9 mouse cellular contexts compared by ENCODE assay signal in genomic region chr17:31187370-31187769, GRCm38 (mm10). TPM values are rescaled to one million over a fixed set of nuclear protein-coding genes. Genes with fewer than 3 reads are reported as not detected.
DNase-seq lines count a peak whose midpoint lies in the region; ATAC-seq and TF ChIP-seq lines count a peak whose summit lies in the region.
"Had no signal": no experiment of that assay in that cellular context is flagged by ENCODE, and none has a peak within 500 bp of the region (broad histone marks: within the 10 kb centered on the region; RNA-seq: fewer than 3 reads in every experiment).

No protein-coding gene starts in this region.

- no peaks in the 10 kb centered on the region for H3K9me3 ChIP-seq in midbrain, embryonic 11.5 days (ENCODE audit: control insufficient read depth, low read length)
- H3K9me3 ChIP-seq in midbrain, embryonic 16.5 days (replicated peaks; ENCODE audit: control insufficient read depth, low read length, poor library complexity, severe bottlenecking), result no peaks in the 10 kb centered on the region
- H3K9me3 ChIP-seq in kidney, postnatal 0 days (replicated peaks; ENCODE audit: low read length), result no peaks in the 10 kb centered on the region

- ATAC-seq in midbrain, embryonic 11.5 days (ENCODE audit: low FRiP score), result no peak
- no peak for ATAC-seq in midbrain, embryonic 16.5 days
- peak; percentile 91 for ATAC-seq in frontal cortex, adult (ENCODE audit: low TSS enrichment)
- ATAC-seq in kidney, postnatal 0 days (replicated peaks; ENCODE audit: low FRiP score, low read depth), result no peak; the same call in 1 of the 2 replicates

- H3K79me2 ChIP-seq in liver, adult 2 months (ENCODE audit: control insufficient read depth, insufficient read depth, low read length), result no peaks in the 10 kb centered on the region

- TF ChIP-seq CTCF in kidney, postnatal 0 days (IDR thresholded peaks at IDR 0.05; ENCODE audit: low read depth), result peak; percentile 88
- TF ChIP-seq CTCF in liver, adult 2 months (IDR thresholded peaks at IDR 0.05; ENCODE audit: low read depth, low read length), result peak; percentile 98

- TF ChIP-seq POLR2A in liver, adult 2 months (IDR thresholded peaks at IDR 0.05; ENCODE audit: extremely low read depth, insufficient read depth, low read length), result no peak

- H3K4me1 ChIP-seq in midbrain, embryonic 11.5 days (ENCODE audit: control insufficient read depth, insufficient read depth, low read length), result no peaks in the 10 kb centered on the region
- no peaks in the 10 kb centered on the region for H3K4me1 ChIP-seq in midbrain, embryonic 16.5 days (ENCODE audit: control insufficient read depth, insufficient read depth, low read length)
- no peaks in the 10 kb centered on the region for H3K4me1 ChIP-seq in kidney, postnatal 0 days (replicated peaks; ENCODE audit: insufficient read depth, low read length)
- peaks cover 5% of the 10 kb centered on the region for H3K4me1 ChIP-seq in liver, adult 2 months (ENCODE audit: control insufficient read depth, insufficient read depth, low read length)

- H3K4me2 ChIP-seq in midbrain, embryonic 11.5 days, result no peak overlapping the region
- H3K4me2 ChIP-seq in midbrain, embryonic 16.5 days (ENCODE audit: low read length), result no peak overlapping the region
- H3K4me2 ChIP-seq in kidney, postnatal 0 days (ENCODE audit: low read length), result no peak overlapping the region

- H3K4me3 ChIP-seq in midbrain, embryonic 11.5 days (ENCODE audit: low read depth, low read length), result no peak overlapping the region
- H3K4me3 ChIP-seq in midbrain, embryonic 16.5 days (ENCODE audit: low read depth, low read length), result no peak overlapping the region
- no peak overlapping the region for H3K4me3 ChIP-seq in kidney, postnatal 0 days (replicated peaks; ENCODE audit: low read depth, low read length)
- H3K4me3 ChIP-seq in liver, adult 2 months (ENCODE audit: insufficient read depth, low read depth, low read length), result no peak overlapping the region
- H3K4me3 ChIP-seq: erythroblast, embryonic 14.5 days had no signal

- no peaks in the 10 kb centered on the region for H3K36me3 ChIP-seq in midbrain, embryonic 11.5 days (ENCODE audit: control insufficient read depth, insufficient read depth, low read length)
- H3K36me3 ChIP-seq in midbrain, embryonic 16.5 days (ENCODE audit: control insufficient read depth, insufficient read depth, low read length), result no peaks in the 10 kb centered on the region
- H3K36me3 ChIP-seq in kidney, postnatal 0 days (ENCODE audit: insufficient read depth, low read length), result no peaks in the 10 kb centered on the region
- no peaks in the 10 kb centered on the region for H3K36me3 ChIP-seq in liver, adult 2 months (ENCODE audit: control insufficient read depth, insufficient read depth, low read length)

- H3K27ac ChIP-seq in midbrain, embryonic 11.5 days (ENCODE audit: low read depth, low read length), result no peak overlapping the region
- H3K27ac ChIP-seq in midbrain, embryonic 16.5 days (ENCODE audit: low read length), result no peak overlapping the region
- H3K27ac ChIP-seq in kidney, postnatal 0 days, result no peak overlapping the region
- no peak overlapping the region for H3K27ac ChIP-seq in liver, adult 2 months (replicated peaks; ENCODE audit: insufficient read depth, low read depth, low read length)

- DNase-seq in midbrain, embryonic 11.5 days (ENCODE audit: low spot score, missing footprints), result peak; percentile 88
- DNase-seq in brain, embryonic 18.5 days (ENCODE audit: low read depth, low spot score), result peak; percentile 28
- peak; percentile 79 for DNase-seq in kidney, postnatal 0 days (ENCODE audit: low spot score)
- peak; percentile 72 for DNase-seq in liver, adult 2 months (ENCODE audit: extremely low read depth, low read depth, low spot score)
- peak; percentile 59 for DNase-seq in ovary, postnatal 36 days (ENCODE audit: low spot score)
- peak; percentile 74 to 88 for DNase-seq in thymus, postnatal 10 days (ENCODE audit: low spot score in 2 of 2)

- no peaks in the 10 kb centered on the region for H3K27me3 ChIP-seq in midbrain, embryonic 11.5 days (ENCODE audit: control insufficient read depth, insufficient read depth, low read length)
- no peaks in the 10 kb centered on the region for H3K27me3 ChIP-seq in midbrain, embryonic 16.5 days (ENCODE audit: control insufficient read depth, insufficient read depth, low read depth, low read length)
- H3K27me3 ChIP-seq in kidney, postnatal 0 days (ENCODE audit: insufficient read depth, low read length), result no peaks in the 10 kb centered on the region
- H3K27me3 ChIP-seq in liver, adult 2 months (ENCODE audit: control insufficient read depth, insufficient read depth, low read length), result no peaks in the 10 kb centered on the region

- 27% methylated on average over 4 of the region's 4 CpGs for WGBS in midbrain, embryonic 11.5 days
- 31% methylated on average over 4 of the region's 4 CpGs for WGBS in midbrain, embryonic 16.5 days
- WGBS in kidney, postnatal 0 days, result 29% methylated on average over 4 of the region's 4 CpGs
- WGBS in liver, adult 2 months, result 6% methylated on average over 4 of the region's 4 CpGs

- H3K9ac ChIP-seq in midbrain, embryonic 11.5 days (ENCODE audit: low read length), result no peak overlapping the region
- H3K9ac ChIP-seq in midbrain, embryonic 16.5 days (ENCODE audit: low read depth, low read length), result no peak overlapping the region
- H3K9ac ChIP-seq in kidney, postnatal 0 days (ENCODE audit: low read depth, low read length), result no peak overlapping the region
- no peak overlapping the region for H3K9ac ChIP-seq in liver, adult 2 months (ENCODE audit: low read depth, low read length)

RNA-seq across cellular contexts. Expression of gene Tmprss3, which starts 11.4 kb away (rescaled TPM):
- polyA plus RNA-seq in midbrain, embryonic 11.5 days (2014; fragmentation: Nextera tagmentation; extraction: Ambion mirVana), result 0.10 and 0.16 TPM in 2 replicates
- polyA plus RNA-seq in midbrain, embryonic 16.5 days (2015; fragmentation: Nextera tagmentation; extraction: Ambion mirVana), result not detected in 2 replicates
- 0.05 TPM in 1 of 2 replicates, not detected in the other for polyA plus RNA-seq in kidney, postnatal 0 days (2015; fragmentation: Nextera tagmentation; extraction: Ambion mirVana)
- total RNA-seq in liver, adult 2 months (2014; rRNA removed), result not detected in 2 replicates
- polyA plus RNA-seq in liver, adult 2 months (2012; rRNA removed), result not detected in 2 replicates
- polyA plus RNA-seq: erythroblast, embryonic 14.5 days had no signal

RNA-seq across cellular contexts. Expression of gene Ubash3a, which starts 20.3 kb away (rescaled TPM):
- polyA plus RNA-seq in midbrain, embryonic 11.5 days (2014; fragmentation: Nextera tagmentation; extraction: Ambion mirVana), result 0.59 TPM in 1 of 2 replicates, not detected in the other
- polyA plus RNA-seq in midbrain, embryonic 16.5 days (2015; fragmentation: Nextera tagmentation; extraction: Ambion mirVana), result not detected in 2 replicates
- 0.11 and 0.14 TPM in 2 replicates for polyA plus RNA-seq in kidney, postnatal 0 days (2015; fragmentation: Nextera tagmentation; extraction: Ambion mirVana)
- 0.09 and 0.20 TPM in 2 replicates for total RNA-seq in liver, adult 2 months (2014; rRNA removed)
- polyA plus RNA-seq in liver, adult 2 months (2012; rRNA removed), result 0.26 and 0.31 TPM in 2 replicates

RNA-seq across cellular contexts. Expression of gene Tff1, which starts 22.3 kb away (rescaled TPM):
- not detected in 2 replicates for polyA plus RNA-seq in midbrain, embryonic 11.5 days (2014; fragmentation: Nextera tagmentation; extraction: Ambion mirVana)
- not detected in 2 replicates for polyA plus RNA-seq in midbrain, embryonic 16.5 days (2015; fragmentation: Nextera tagmentation; extraction: Ambion mirVana)
- polyA plus RNA-seq in kidney, postnatal 0 days (2015; fragmentation: Nextera tagmentation; extraction: Ambion mirVana), result 0.62 TPM in 1 of 2 replicates, not detected in the other
- 0.47 TPM in 1 of 2 replicates, not detected in the other for total RNA-seq in liver, adult 2 months (2014; rRNA removed)
- 0.13 TPM in 1 of 2 replicates, not detected in the other for polyA plus RNA-seq in liver, adult 2 months (2012; rRNA removed)
- polyA plus RNA-seq: erythroblast, embryonic 14.5 days had no signal

RNA-seq across cellular contexts. Expression of gene Tff2, which starts 43.3 kb away (rescaled TPM):
- polyA plus RNA-seq in midbrain, embryonic 11.5 days (2014; fragmentation: Nextera tagmentation; extraction: Ambion mirVana), result not detected in 2 replicates
- polyA plus RNA-seq in midbrain, embryonic 16.5 days (2015; fragmentation: Nextera tagmentation; extraction: Ambion mirVana), result not detected in 2 replicates
- polyA plus RNA-seq in kidney, postnatal 0 days (2015; fragmentation: Nextera tagmentation; extraction: Ambion mirVana), result 4.9 and 7.7 TPM in 2 replicates
- total RNA-seq in liver, adult 2 months (2014; rRNA removed), result 2.2 and 5.8 TPM in 2 replicates
- polyA plus RNA-seq in liver, adult 2 months (2012; rRNA removed), result 0.25 TPM in 1 of 2 replicates, not detected in the other
- polyA plus RNA-seq: erythroblast, embryonic 14.5 days had no signal

RNA-seq across cellular contexts. Expression of gene Tff3, which starts 57.9 kb away (rescaled TPM):
- polyA plus RNA-seq in midbrain, embryonic 11.5 days (2014; fragmentation: Nextera tagmentation; extraction: Ambion mirVana), result 0.50 and 1.7 TPM in 2 replicates
- 0.70 and 1.3 TPM in 2 replicates for polyA plus RNA-seq in midbrain, embryonic 16.5 days (2015; fragmentation: Nextera tagmentation; extraction: Ambion mirVana)
- polyA plus RNA-seq in kidney, postnatal 0 days (2015; fragmentation: Nextera tagmentation; extraction: Ambion mirVana), result 0.52 and 1.1 TPM in 2 replicates
- 0.37 and 3.8 TPM in 2 replicates for total RNA-seq in liver, adult 2 months (2014; rRNA removed)
- polyA plus RNA-seq in liver, adult 2 months (2012; rRNA removed), result 0.72 and 2.9 TPM in 2 replicates
- polyA plus RNA-seq: erythroblast, embryonic 14.5 days had no signal

Comparison
In these comparisons a context has a peak if more than half of its experiments do, and no peak if none do; other contexts are left out.
1. DNase-seq: peak in every context shown above with its lines; median percentile 88 in midbrain, embryonic 11.5 days; 81 in thymus, postnatal 10 days; 79 in kidney, postnatal 0 days; 72 in liver, adult 2 months; 59 in ovary, postnatal 36 days; 28 in brain, embryonic 18.5 days.